Mouse (Mus musculus) frontal cortex, postnatal 25 days (tissue): ENCODE results near the gene Abhd10.

ENCODE experiments used
- DNase-seq, 2 experiments: peaks; one replicate each; pipeline ENCODE4 v3.0.0; 2022; ENCODE audit warnings: low spot score in 2 of 2

Abhd10 gene

GRCm38 (mm10) chr16:45742615-45743476, at the start of gene Abhd10:
Gene Abhd10, minus strand, starts transcription at chr16:45742955.
- DNase-seq: peak; percentile 95 to 96

GRCm38 (mm10) chr16:45791286-45791685, 48.5 kb upstream of the Abhd10 start:
- no peak for DNase-seq

GRCm38 (mm10) chr16:45789311-45789710, 46.6 kb upstream of the Abhd10 start:
- DNase-seq: no peak

- DNase-seq: no peak
Observed at GRCm38 (mm10) chr16:45787650-45788049, 44.9 kb upstream of the Abhd10 start.

- DNase-seq: no peak
Observed at GRCm38 (mm10) chr16:45786639-45787038, 43.9 kb upstream of the Abhd10 start.

- DNase-seq: no peak
Observed at GRCm38 (mm10) chr16:45780001-45780400, 37.2 kb upstream of the Abhd10 start.

GRCm38 (mm10) chr16:45774813-45775212, 32.1 kb upstream of the Abhd10 start:
- no peak for DNase-seq

- no peak for DNase-seq
Observed at GRCm38 (mm10) chr16:45770914-45771313, 28.2 kb upstream of the Abhd10 start.

- DNase-seq: no peak
Observed at GRCm38 (mm10) chr16:45767853-45768640, 25.3 kb upstream of the Abhd10 start.

- no peak for DNase-seq
Observed at GRCm38 (mm10) chr16:45767434-45767833, 24.7 kb upstream of the Abhd10 start.

- no peak for DNase-seq
Observed at GRCm38 (mm10) chr16:45765801-45766494, 23.2 kb upstream of the Abhd10 start.

- DNase-seq: no peak
Observed at GRCm38 (mm10) chr16:45765102-45765501, 22.3 kb upstream of the Abhd10 start.

GRCm38 (mm10) chr16:45762859-45763505, 20.2 kb upstream of the Abhd10 start:
- DNase-seq: no peak

- no peak for DNase-seq
Observed at GRCm38 (mm10) chr16:45761425-45761824, 18.7 kb upstream of the Abhd10 start.

GRCm38 (mm10) chr16:45758726-45759269, 16.0 kb upstream of the Abhd10 start:
- no peak for DNase-seq

- DNase-seq: no peak
Observed at GRCm38 (mm10) chr16:45757421-45758078, 14.8 kb upstream of the Abhd10 start.

GRCm38 (mm10) chr16:45756855-45757254, 14.1 kb upstream of the Abhd10 start:
- no peak for DNase-seq

GRCm38 (mm10) chr16:45743591-45744144, 913 bp upstream of the Abhd10 start:
- DNase-seq: no peak

- no peak for DNase-seq
Observed at GRCm38 (mm10) chr16:45737880-45738279, 4.9 kb downstream of the Abhd10 start.

GRCm38 (mm10) chr16:45736724-45737123, 6.0 kb downstream of the Abhd10 start:
- DNase-seq: no peak
